Mouse (Mus musculus) embryo, embryonic 10.5 days (tissue): ENCODE measurements around the gene 4933428G20Rik.

Source experiments
- DNase-seq: peaks from one replicate; pipeline ENCODE4 v3.0.0-alpha.2; 2015; ENCODE audit warnings: low spot score

4933428G20Rik gene

DNA sequence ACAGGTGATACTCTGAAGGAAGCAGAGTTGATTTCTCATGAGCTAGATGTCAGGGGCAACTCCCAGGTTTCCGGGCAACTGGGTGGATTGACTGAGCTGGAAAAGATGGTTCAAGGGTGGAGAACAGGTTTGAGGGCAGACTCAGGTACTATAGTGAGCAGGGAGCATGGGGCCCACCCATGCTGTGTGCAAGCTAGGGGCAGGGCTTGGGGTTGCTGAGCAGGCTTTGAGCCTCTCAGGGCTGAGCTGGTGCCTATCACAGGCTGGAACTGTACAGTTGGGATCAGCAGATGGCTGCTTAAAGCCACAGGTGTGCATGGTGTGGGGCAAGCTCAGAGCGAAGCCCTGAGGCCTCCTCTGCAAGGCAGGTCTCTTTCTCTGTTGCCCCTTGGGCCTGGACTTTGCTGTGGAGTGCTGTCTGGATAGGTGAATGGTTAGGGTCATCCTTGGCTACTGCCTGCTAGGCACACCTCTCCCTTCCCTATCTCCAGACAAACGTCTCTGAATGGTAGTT lies 38.8 kb downstream of the 4933428G20Rik start:
- no peak for DNase-seq

DNA sequence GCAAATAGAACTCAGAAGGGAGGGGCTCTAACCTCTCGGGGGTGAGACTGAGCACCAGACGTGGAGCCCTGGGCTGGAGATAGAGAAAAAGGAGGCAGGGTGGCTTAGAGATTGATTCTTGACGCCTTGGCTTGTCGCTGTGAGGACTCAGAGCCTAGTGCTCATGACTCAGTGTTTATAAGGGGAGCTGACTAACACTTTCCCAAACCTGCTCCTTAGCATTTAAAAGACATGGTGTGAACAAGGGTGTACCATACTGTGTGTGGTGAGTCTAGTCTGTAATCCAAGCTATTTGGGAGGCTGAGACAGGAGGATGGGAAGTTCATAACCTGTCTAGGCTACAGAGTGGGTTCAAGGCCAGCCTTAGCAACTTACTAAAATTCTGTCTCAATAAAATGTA lies 43.0 kb downstream of the 4933428G20Rik start:
- DNase-seq: no peak

- no peak for DNase-seq
Observed at GRCm38 (mm10) chr11:97451625-97452024, 48.5 kb downstream of the 4933428G20Rik start.

- no peak for DNase-seq
Observed at GRCm38 (mm10) chr11:97450305-97450922, 49.7 kb downstream of the 4933428G20Rik start.

GRCm38 (mm10) chr11:97449601-97450293 lies 50.4 kb downstream of the 4933428G20Rik start:
- peak; percentile 83 for DNase-seq

GRCm38 (mm10) chr11:97448611-97449394 lies 51.3 kb downstream of the 4933428G20Rik start:
- DNase-seq: no peak

DNA sequence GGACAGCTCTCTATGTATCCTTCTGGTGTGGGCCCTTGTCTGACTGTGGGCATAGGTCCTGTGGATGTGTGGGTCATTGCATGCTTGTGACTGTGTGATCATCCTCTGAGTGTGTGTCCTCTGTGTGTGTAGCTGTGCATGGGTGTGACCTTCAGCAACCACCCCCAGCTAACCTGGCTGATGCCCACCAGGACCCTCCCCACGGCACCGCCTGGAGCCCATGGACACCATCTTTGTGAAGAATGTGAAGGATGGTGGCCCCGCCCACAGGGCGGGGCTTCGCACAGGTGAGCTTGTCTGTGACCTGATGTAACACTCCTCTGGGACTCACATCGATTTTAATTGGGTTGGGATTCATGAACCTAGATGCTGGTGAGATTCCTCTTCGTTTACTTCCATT lies 52.2 kb downstream of the 4933428G20Rik start:
- DNase-seq: no peak

GRCm38 (mm10) chr11:97445999-97446511 lies 54.1 kb downstream of the 4933428G20Rik start:
- DNase-seq: no peak

DNA sequence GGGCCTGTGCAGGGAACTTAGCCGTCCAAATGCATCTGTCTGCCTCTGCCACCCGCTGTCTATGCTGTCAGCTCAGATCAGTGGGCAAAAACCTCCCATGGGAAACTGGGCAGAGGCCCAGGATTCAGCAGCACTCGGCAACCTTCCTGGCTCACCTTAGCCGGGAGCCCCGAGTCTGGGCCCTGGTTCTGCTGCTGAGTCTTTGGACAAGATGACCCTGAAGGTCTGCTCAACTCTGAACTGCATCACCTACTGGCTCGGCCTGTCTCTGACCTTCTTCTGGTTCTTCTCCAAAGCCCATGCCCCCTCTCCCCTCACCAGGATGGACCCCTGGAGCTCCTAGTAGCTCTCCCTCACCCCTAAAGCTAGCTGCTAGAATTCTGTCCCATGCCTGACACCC lies 54.5 kb downstream of the 4933428G20Rik start:
- no peak for DNase-seq

- no peak for DNase-seq
Observed at GRCm38 (mm10) chr11:97442891-97443675, 57.1 kb downstream of the 4933428G20Rik start.

DNA sequence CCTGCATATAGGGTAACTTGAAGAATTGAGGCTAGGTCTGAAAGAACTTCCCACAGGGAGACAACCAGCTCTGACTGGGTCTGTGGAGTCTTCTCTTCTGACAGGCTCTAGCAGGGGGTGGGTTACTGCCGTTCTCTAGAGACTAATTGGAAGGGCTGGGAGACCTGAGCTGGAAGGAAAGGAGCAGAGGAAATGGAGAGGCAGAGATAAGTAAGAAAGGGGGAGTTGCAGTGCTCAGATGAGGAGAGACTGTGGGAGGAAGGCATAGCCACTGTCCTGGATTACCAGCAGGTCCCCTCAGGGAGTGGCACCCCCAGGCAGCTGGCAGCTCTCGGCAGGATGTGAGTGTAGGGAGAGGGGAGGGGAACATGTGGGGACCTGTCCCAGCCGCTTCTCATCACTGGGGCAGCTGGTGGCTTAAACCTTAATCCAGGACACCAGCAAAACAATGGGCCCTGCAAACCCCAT lies 58.4 kb downstream of the 4933428G20Rik start:
- no peak for DNase-seq

DNA sequence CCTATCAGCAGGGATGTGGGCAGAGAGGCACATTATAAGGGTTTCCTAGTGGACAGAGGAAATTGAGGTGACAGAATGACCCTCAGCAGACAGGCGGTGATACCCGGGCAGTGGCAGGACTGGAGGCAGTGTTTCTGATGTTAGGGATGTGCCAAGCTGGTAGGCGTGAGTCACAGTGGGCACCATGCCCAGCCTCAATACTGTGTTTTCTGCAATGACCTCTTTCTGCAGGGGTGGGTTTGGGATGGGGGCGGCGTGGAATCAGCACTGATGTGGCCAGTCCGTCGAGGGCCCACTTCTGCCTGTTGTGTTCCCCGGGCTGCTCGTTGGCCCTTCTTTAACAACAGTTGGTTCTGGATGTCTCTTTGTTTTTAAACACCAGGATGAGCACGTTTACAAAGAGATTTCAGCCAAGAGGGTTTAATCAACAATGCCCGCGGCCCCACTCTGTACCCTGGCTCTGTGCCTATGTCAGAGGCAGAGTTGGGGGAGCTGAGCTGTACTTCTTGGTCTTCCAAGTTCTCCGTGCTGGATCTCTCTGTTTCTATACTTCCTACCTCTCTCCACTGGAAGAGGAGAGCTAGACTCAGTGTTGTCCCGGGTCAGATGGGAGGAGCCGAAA lies 59.0 kb downstream of the 4933428G20Rik start:
- DNase-seq: no peak
